Mouse (Mus musculus): Measurements from ENCODE around the gene Itgb1bp1.
A peak's percentile ranks its signal among the peaks of the same experiment; 100 is the strongest.

The Itgb1bp1 gene

GRCm38 (mm10) chr12:21301324-21301723 is 15.2 kb upstream of the Itgb1bp1 start:
- DNase-seq (ENCODE audit: low spot score): no peak

GRCm38 (mm10) chr12:21298856-21299255 is 12.8 kb upstream of the Itgb1bp1 start:
- no peak for DNase-seq (ENCODE audit: low spot score)

- DNase-seq (ENCODE audit: low spot score): no peak
Observed at GRCm38 (mm10) chr12:21289651-21290050, 3.6 kb upstream of the Itgb1bp1 start.

GRCm38 (mm10) chr12:21288716-21289395 is 2.8 kb upstream of the Itgb1bp1 start:
- no peak for DNase-seq (ENCODE audit: low spot score)

GRCm38 (mm10) chr12:21286712-21287650 is 897 bp upstream of the Itgb1bp1 start:
- no peak for DNase-seq (ENCODE audit: low spot score)

GRCm38 (mm10) chr12:21285508-21286242 is 409 bp downstream of the Itgb1bp1 start:
- DNase-seq (ENCODE audit: low spot score): no peak

- no peak for DNase-seq (ENCODE audit: low spot score)
Observed at GRCm38 (mm10) chr12:21284761-21285441, 1.2 kb downstream of the Itgb1bp1 start, which contains the start of gene Cpsf3. Gene Cpsf3 (plus strand): TSS chr12:21285391.

GRCm38 (mm10) chr12:21277352-21277864 is 8.7 kb downstream of the Itgb1bp1 start:
- no peak for DNase-seq (ENCODE audit: low spot score)

GRCm38 (mm10) chr12:21274446-21274845 is 11.6 kb downstream of the Itgb1bp1 start:
- DNase-seq (ENCODE audit: low spot score): no peak

GRCm38 (mm10) chr12:21268083-21268616 is 17.9 kb downstream of the Itgb1bp1 start:
- DNase-seq (ENCODE audit: low spot score): no peak

GRCm38 (mm10) chr12:21266784-21267098 is 19.3 kb downstream of the Itgb1bp1 start:
- DNase-seq (ENCODE audit: low spot score): no peak

GRCm38 (mm10) chr12:21265946-21266783 is 19.9 kb downstream of the Itgb1bp1 start:
- peak; percentile 55 for DNase-seq (ENCODE audit: low spot score)

GRCm38 (mm10) chr12:21265501-21265900 is 20.6 kb downstream of the Itgb1bp1 start:
- no peak for DNase-seq (ENCODE audit: low spot score)

GRCm38 (mm10) chr12:21264970-21265369 is 21.1 kb downstream of the Itgb1bp1 start:
- no peak for DNase-seq (ENCODE audit: low spot score)

GRCm38 (mm10) chr12:21264241-21264640 is 21.8 kb downstream of the Itgb1bp1 start:
- DNase-seq (ENCODE audit: low spot score): no peak

- DNase-seq (ENCODE audit: low spot score): no peak
Observed at GRCm38 (mm10) chr12:21263256-21263655, 22.8 kb downstream of the Itgb1bp1 start.

- no peak for DNase-seq (ENCODE audit: low spot score)
Observed at GRCm38 (mm10) chr12:21261521-21261920, 24.6 kb downstream of the Itgb1bp1 start.

GRCm38 (mm10) chr12:21260494-21261256 is 25.4 kb downstream of the Itgb1bp1 start:
- no peak for DNase-seq (ENCODE audit: low spot score)

- no peak for DNase-seq (ENCODE audit: low spot score)
Observed at GRCm38 (mm10) chr12:21247711-21248392, 38.2 kb downstream of the Itgb1bp1 start.
